Mouse (Mus musculus): ENCODE data around the gene Srgap1.

GRCm38 (mm10) chr10:121763191-121763590, 283.9 kb downstream of the Srgap1 start:
- no peak for TF ChIP-seq POLR2A (IDR thresholded peaks at IDR 0.05; ENCODE audit: borderline replicate concordance, control insufficient read depth, low read depth, low read length)
- no peak for TF ChIP-seq CTCF (IDR thresholded peaks at IDR 0.05; ENCODE audit: control insufficient read depth, insufficient read depth, low read length)
